ENCODE assay signal across 9 mouse cellular contexts in the genomic region with DNA sequence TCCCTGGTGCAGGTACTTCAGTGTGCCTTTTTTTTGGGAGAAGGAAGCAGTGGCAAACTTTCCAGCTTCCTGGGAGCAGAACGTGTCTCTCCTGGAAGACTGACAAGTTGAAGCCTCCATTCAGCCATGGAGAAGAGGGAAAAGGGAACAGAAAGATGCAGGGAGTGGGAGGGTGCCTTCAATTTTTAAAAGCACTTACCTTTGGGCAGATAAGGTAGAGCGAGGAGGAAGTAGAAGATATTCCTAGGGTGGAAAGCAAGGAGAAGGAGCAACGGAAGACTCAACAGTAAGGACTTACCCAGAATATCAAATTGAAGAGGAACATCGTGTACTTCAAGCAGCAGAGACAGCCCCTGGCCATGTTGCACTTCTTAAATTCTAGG.
A peak's percentile ranks its signal among the peaks of the same experiment; 100 is the strongest.
DNase-seq lines count a peak whose midpoint lies in the region; ATAC-seq and TF ChIP-seq lines count a peak whose summit lies in the region.
"Had no signal": no experiment of that assay in that cellular context is flagged by ENCODE, and none has a peak within 500 bp of the region (broad histone marks: within the 10 kb centered on the region; RNA-seq: fewer than 3 reads in every experiment).

No protein-coding gene starts in this region.

- peak overlapping the region; percentile 75; the same call in 1 of the 2 replicates for H3K27ac ChIP-seq in layer of hippocampus, adult 2 months
- H3K27ac ChIP-seq in embryonic facial prominence, embryonic 15.5 days (replicated peaks): peak overlapping the region; percentile 79
- no peak overlapping the region for H3K27ac ChIP-seq in intestine, embryonic 16.5 days (ENCODE audit: low read length)
- H3K27ac ChIP-seq in neural tube, embryonic 11.5 days (ENCODE audit: low read depth, low read length): no peak overlapping the region
- H3K27ac ChIP-seq: liver, embryonic 14.5 days had no signal

- H3K9me3 ChIP-seq in embryonic facial prominence, embryonic 15.5 days (replicated peaks): no peaks in the 10 kb centered on the region
- no peaks in the 10 kb centered on the region for H3K9me3 ChIP-seq in intestine, embryonic 16.5 days (ENCODE audit: control insufficient read depth, low read length)
- no peaks in the 10 kb centered on the region for H3K9me3 ChIP-seq in neural tube, embryonic 11.5 days (ENCODE audit: control insufficient read depth, low read length)

- TF ChIP-seq CTCF in layer of hippocampus, adult 2 months (conservative IDR thresholded peaks at IDR 0.05): no peak

- peak overlapping the region; percentile 69 for H3K4me3 ChIP-seq in layer of hippocampus, adult 2 months
- H3K4me3 ChIP-seq in embryonic facial prominence, embryonic 15.5 days (replicated peaks): peak overlapping the region; percentile 52
- peak overlapping the region; percentile 59 for H3K4me3 ChIP-seq in intestine, embryonic 16.5 days (ENCODE audit: low read length)
- peak overlapping the region; percentile 42 for H3K4me3 ChIP-seq in neural tube, embryonic 11.5 days (ENCODE audit: low read depth, low read length)

- H3K4me1 ChIP-seq in embryonic facial prominence, embryonic 15.5 days: peaks cover 84% of the 10 kb centered on the region
- H3K4me1 ChIP-seq in intestine, embryonic 16.5 days (ENCODE audit: control insufficient read depth, insufficient read depth, low read length): peaks cover 27% of the 10 kb centered on the region
- H3K4me1 ChIP-seq in neural tube, embryonic 11.5 days (ENCODE audit: control insufficient read depth, insufficient read depth, low read length): peaks cover 28% of the 10 kb centered on the region

- H3K4me2 ChIP-seq in embryonic facial prominence, embryonic 15.5 days (replicated peaks): peak overlapping the region; percentile 90
- H3K4me2 ChIP-seq in intestine, embryonic 16.5 days (ENCODE audit: low read depth, low read length): peak overlapping the region; percentile 89
- H3K4me2 ChIP-seq in neural tube, embryonic 11.5 days (ENCODE audit: low read depth): peak overlapping the region; percentile 96

- DNase-seq in layer of hippocampus, adult 2 months (ENCODE audit: low spot score in 2 of 2): no peak
- no peak for DNase-seq in layer of hippocampus, adult 18-20 months (ENCODE audit: low spot score in 2 of 2)
- DNase-seq in neural tube, embryonic 11.5 days (ENCODE audit: low spot score): no peak
- no peak for DNase-seq in embryo, embryonic 10.5 days (ENCODE audit: low spot score)
- DNase-seq in layer of hippocampus, postnatal 25 days (ENCODE audit: extremely low spot score in 1 of 2, low spot score in 1 of 2): no peak
- no peak for DNase-seq in thymus, postnatal 25 days

- H3K36me3 ChIP-seq in embryonic facial prominence, embryonic 15.5 days: no peaks in the 10 kb centered on the region
- no peaks in the 10 kb centered on the region for H3K36me3 ChIP-seq in intestine, embryonic 16.5 days (ENCODE audit: control insufficient read depth, insufficient read depth, low read length)
- no peaks in the 10 kb centered on the region for H3K36me3 ChIP-seq in neural tube, embryonic 11.5 days (ENCODE audit: control insufficient read depth, insufficient read depth, low read length)

- 25% methylated on average over 4 of the region's 4 CpGs for WGBS in embryonic facial prominence, embryonic 15.5 days
- 30% methylated on average over 4 of the region's 4 CpGs for WGBS in intestine, embryonic 16.5 days
- WGBS in neural tube, embryonic 11.5 days: 10% methylated on average over 4 of the region's 4 CpGs

- peak overlapping the region; percentile 43; the same call in 1 of the 2 replicates for H3K9ac ChIP-seq in embryonic facial prominence, embryonic 15.5 days
- peak overlapping the region; percentile 73 for H3K9ac ChIP-seq in intestine, embryonic 16.5 days (ENCODE audit: low read depth, low read length)
- peak overlapping the region; percentile 51; the same call in 1 of the 2 replicates for H3K9ac ChIP-seq in neural tube, embryonic 11.5 days (ENCODE audit: low read length)
- H3K9ac ChIP-seq: liver, embryonic 14.5 days had no signal

- no peaks in the 10 kb centered on the region for H3K27me3 ChIP-seq in embryonic facial prominence, embryonic 15.5 days
- H3K27me3 ChIP-seq in intestine, embryonic 16.5 days (replicated peaks; ENCODE audit: control insufficient read depth, insufficient read depth, low read length): 0 out of 2 replicates have a peak, but pooled peaks cover 3% of the 10 kb centered on the region
- H3K27me3 ChIP-seq in neural tube, embryonic 11.5 days (ENCODE audit: control insufficient read depth, insufficient read depth, low read length): peaks cover 8% of the 10 kb centered on the region

- ATAC-seq in embryonic facial prominence, embryonic 15.5 days (ENCODE audit: insufficient number of reproducible peaks, low FRiP score, low TSS enrichment, low read depth): no peak
- ATAC-seq in intestine, embryonic 16.5 days: no peak
- no peak for ATAC-seq in neural tube, embryonic 11.5 days (ENCODE audit: insufficient read depth, low FRiP score, low TSS enrichment)

Comparison
In these comparisons a context has a peak if more than half of its experiments do, and no peak if none do; other contexts are left out.
1. H3K27ac ChIP-seq: peak in layer of hippocampus, adult 2 months (single experiment) and embryonic facial prominence, embryonic 15.5 days (single experiment); none in intestine, embryonic 16.5 days (single experiment) and neural tube, embryonic 11.5 days (single experiment).
2. Peak in every context shown above with its lines, with median percentiles within 50 percentile points of each other: H3K4me3 ChIP-seq, H3K4me2 ChIP-seq and H3K9ac ChIP-seq.